Mouse (Mus musculus): Measurements from ENCODE around the gene Gm43302.
"Not testable (repeated sequence)": the region's sequence is repeated elsewhere in the genome, so short reads cannot be mapped to it uniquely, and the experiment has no call there.

DNA sequence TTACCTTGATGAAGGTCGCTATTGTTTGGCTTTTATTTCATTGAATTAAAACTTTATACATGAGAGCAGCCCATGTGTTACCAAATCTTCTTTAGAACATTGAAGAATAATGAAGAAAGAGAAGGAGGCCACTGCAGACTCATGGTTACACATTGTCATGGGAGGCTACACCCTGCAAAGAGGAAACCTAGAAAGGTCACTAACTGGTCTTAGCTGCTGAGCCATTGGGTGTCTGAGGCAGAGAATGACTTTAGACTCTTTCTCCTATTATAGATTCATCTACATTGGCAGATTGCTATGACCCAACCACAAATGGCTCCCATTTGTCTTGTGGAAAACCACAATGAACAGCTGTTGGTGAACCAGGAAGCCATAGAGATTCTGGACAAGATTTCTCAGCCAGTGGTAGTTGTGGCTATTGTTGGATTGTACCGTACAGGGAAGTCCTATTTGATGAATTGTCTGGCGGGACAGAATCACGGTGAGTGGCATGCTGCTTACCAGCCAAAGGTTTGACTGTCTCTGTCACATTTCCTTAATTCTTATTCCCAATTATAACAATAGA is 92.6 kb downstream of the Gm43302 start:
- TF ChIP-seq EP300 (IDR thresholded peaks at IDR 0.05; ENCODE audit: insufficient read depth, low read depth, low read length); CTCF (IDR thresholded peaks at IDR 0.05; ENCODE audit: low read depth, low read length); POLR2A (IDR thresholded peaks at IDR 0.05; ENCODE audit: insufficient read depth, low read length): not testable (repeated sequence)
